Mouse (Mus musculus): ENCODE measurements around the gene Brd3. TPM values are rescaled to one million over a fixed set of nuclear protein-coding genes. Genes with fewer than 3 reads are reported as not detected.
A peak's percentile ranks its signal among the peaks of the same experiment; 100 is the strongest.
"Not testable (repeated sequence)": the region's sequence is repeated elsewhere in the genome, so short reads cannot be mapped to it uniquely, and the experiment has no call there.

Brd3 gene
- 10 to 100 TPM; 57.5 to 59.6 TPM for total RNA-seq (2021)

GRCm38 (mm10) chr2:27507562-27507961, at the start of gene Brd3:
Brd3 (minus strand) TSS chr2:27507662.
- DNase-seq, result no peak

- no peak for DNase-seq
Observed at GRCm38 (mm10) chr2:27556921-27557320, 49.5 kb upstream of the Brd3 start.

GRCm38 (mm10) chr2:27554308-27554707, 46.8 kb upstream of the Brd3 start:
- peak; percentile 50 for DNase-seq

GRCm38 (mm10) chr2:27552620-27553287, 45.3 kb upstream of the Brd3 start:
- peak; percentile 86 for DNase-seq

GRCm38 (mm10) chr2:27548664-27549369, 41.4 kb upstream of the Brd3 start:
- DNase-seq, result no peak

- no peak for DNase-seq
Observed at GRCm38 (mm10) chr2:27547986-27548385, 40.5 kb upstream of the Brd3 start.

GRCm38 (mm10) chr2:27547326-27547725, 39.9 kb upstream of the Brd3 start:
- DNase-seq, result no peak

- DNase-seq, result not testable (repeated sequence)
Observed at GRCm38 (mm10) chr2:27546041-27546440, 38.6 kb upstream of the Brd3 start.

- not testable (repeated sequence) for DNase-seq
Observed at GRCm38 (mm10) chr2:27545517-27545916, 38.1 kb upstream of the Brd3 start.

GRCm38 (mm10) chr2:27544613-27545012, 37.2 kb upstream of the Brd3 start:
- no peak for DNase-seq

GRCm38 (mm10) chr2:27541225-27541624, 33.8 kb upstream of the Brd3 start:
- DNase-seq, result no peak

- DNase-seq, result no peak
Observed at GRCm38 (mm10) chr2:27540515-27540836, 33.0 kb upstream of the Brd3 start.

GRCm38 (mm10) chr2:27539772-27540514, 32.5 kb upstream of the Brd3 start:
- DNase-seq, result peak; percentile 98

- no peak for DNase-seq
Observed at GRCm38 (mm10) chr2:27539336-27539735, 31.9 kb upstream of the Brd3 start.

- DNase-seq, result not testable (repeated sequence)
Observed at GRCm38 (mm10) chr2:27538455-27539330, 31.2 kb upstream of the Brd3 start.

GRCm38 (mm10) chr2:27518283-27518682, 10.8 kb upstream of the Brd3 start:
- no peak for DNase-seq

GRCm38 (mm10) chr2:27516289-27516688, 8.8 kb upstream of the Brd3 start:
- DNase-seq, result no peak

GRCm38 (mm10) chr2:27515341-27516166, 8.1 kb upstream of the Brd3 start:
- DNase-seq, result no peak

GRCm38 (mm10) chr2:27514639-27515328, 7.3 kb upstream of the Brd3 start, which contains the start of gene Wdr5:
Wdr5 (plus strand) TSS chr2:27515157.
- DNase-seq, result peak; percentile 99

- DNase-seq, result no peak
Observed at GRCm38 (mm10) chr2:27513861-27514260, 6.4 kb upstream of the Brd3 start.

- DNase-seq, result no peak
Observed at GRCm38 (mm10) chr2:27512909-27513308, 5.4 kb upstream of the Brd3 start.
